Mouse (Mus musculus): ENCODE results near the gene Hp1bp3.

GRCm38 (mm10) chr4:138220761-138221160 is 4.7 kb downstream of the Hp1bp3 start:
- TF ChIP-seq POLR2A (IDR thresholded peaks at IDR 0.05; ENCODE audit: insufficient read length, low read depth) (no peak), TCF12 (IDR thresholded peaks at IDR 0.05; ENCODE audit: insufficient read depth, poor library complexity, severe bottlenecking) (no peak), E2F4 (IDR thresholded peaks at IDR 0.05; ENCODE audit: insufficient read depth) (no peak)
